Mouse (Mus musculus) stomach, embryonic 16.5 days (tissue): ENCODE results near the gene Galnt17. TPM values are rescaled to one million over a fixed set of nuclear protein-coding genes. Genes with fewer than 3 reads are reported as not detected.

Experiments
- ATAC-seq: fragments of 200-750 bp; cut with Nextera tagmentation; 2 replicates; pipeline ENCODE4 v1.8.0; 2017; ENCODE audit warnings: moderate number of reproducible peaks, moderate TSS enrichment; ENCODE audit not compliant: insufficient read depth, low FRiP score
- H3K27ac ChIP-seq: fragments of 300-500 bp; sonication (generic); 2 replicates; pipeline ENCODE4 v1.5.1; 2014; ENCODE audit warnings: low read length
- H3K27me3 ChIP-seq: fragments of 300-500 bp; sonication (generic); 2 replicates; pipeline ENCODE4 v1.6.1; 2014; ENCODE audit warnings: low read length, control low read depth, mixed read lengths; ENCODE audit not compliant: control insufficient read depth, insufficient read depth
- H3K36me3 ChIP-seq: fragments of 300-500 bp; sonication (generic); 2 replicates; pipeline ENCODE4 v1.6.1; 2014; ENCODE audit warnings: low read length; ENCODE audit not compliant: control insufficient read depth, insufficient read depth
- H3K4me1 ChIP-seq: fragments of 300-500 bp; sonication (generic); 2 replicates; pipeline ENCODE4 v1.6.1; 2014; ENCODE audit warnings: low read length, control low read depth, mixed read lengths; ENCODE audit not compliant: control insufficient read depth, insufficient read depth
- H3K4me2 ChIP-seq: fragments of 300-500 bp; sonication (generic); 2 replicates; pipeline ENCODE4 v1.6.1; 2014; ENCODE audit warnings: low read depth, low read length, mixed read lengths
- H3K4me3 ChIP-seq: fragments of 300-500 bp; sonication (generic); replicated peaks from 2 replicates; pipeline ENCODE4 v1.5.1; 2014; ENCODE audit warnings: mild to moderate bottlenecking, low read length
- H3K9ac ChIP-seq: fragments of 300-500 bp; sonication (generic); 2 replicates; pipeline ENCODE4 v1.6.1; 2014; ENCODE audit warnings: low read length
- H3K9me3 ChIP-seq: fragments of 300-500 bp; sonication (generic); replicated peaks from 2 replicates; pipeline ENCODE4 v1.6.1; 2016; ENCODE audit warnings: low read length, control low read depth; ENCODE audit not compliant: control insufficient read depth
- WGBS: fragments of 180-500 bp; shearing (Covaris S2); extraction: QIAGEN DNeasy Blood & Tissue Kit; methylation state at CpG from one replicate; pipeline ENCODE4 v1.1.7; 2014; 5-methylcytosine and 5-hydroxymethylcytosine counted together
- polyA plus RNA-seq: library from polyadenylated mRNA; unstranded; fragments of >200 nt; fragmentation: Nextera tagmentation; extraction: Ambion mirVana; gene quantifications from 2 replicates; pipeline ENCODE4 v1.2.1, GENCODE M21; 2015

Galnt17 gene
- polyA plus RNA-seq, 1 experiment from 2014 or later, result 1.3 TPM

- Histone ChIP-seq H3K4me2 (no peak overlapping the region), H3K9me3 (no peaks in the 10 kb centered on the region; the same call in 1 of the 2 replicates), H3K27ac (no peak overlapping the region), H3K4me3 (no peak overlapping the region), H3K9ac (no peak overlapping the region), H3K4me1 (no peaks in the 10 kb centered on the region), H3K27me3 (no peaks in the 10 kb centered on the region), H3K36me3 (no peaks in the 10 kb centered on the region)
- ATAC-seq, result no peak
- 88% methylated on average over 2 of the region's 2 CpGs for WGBS
Measured at GRCm38 (mm10) chr5:131040441-131040840, 267.9 kb downstream of the Galnt17 start.

DNA sequence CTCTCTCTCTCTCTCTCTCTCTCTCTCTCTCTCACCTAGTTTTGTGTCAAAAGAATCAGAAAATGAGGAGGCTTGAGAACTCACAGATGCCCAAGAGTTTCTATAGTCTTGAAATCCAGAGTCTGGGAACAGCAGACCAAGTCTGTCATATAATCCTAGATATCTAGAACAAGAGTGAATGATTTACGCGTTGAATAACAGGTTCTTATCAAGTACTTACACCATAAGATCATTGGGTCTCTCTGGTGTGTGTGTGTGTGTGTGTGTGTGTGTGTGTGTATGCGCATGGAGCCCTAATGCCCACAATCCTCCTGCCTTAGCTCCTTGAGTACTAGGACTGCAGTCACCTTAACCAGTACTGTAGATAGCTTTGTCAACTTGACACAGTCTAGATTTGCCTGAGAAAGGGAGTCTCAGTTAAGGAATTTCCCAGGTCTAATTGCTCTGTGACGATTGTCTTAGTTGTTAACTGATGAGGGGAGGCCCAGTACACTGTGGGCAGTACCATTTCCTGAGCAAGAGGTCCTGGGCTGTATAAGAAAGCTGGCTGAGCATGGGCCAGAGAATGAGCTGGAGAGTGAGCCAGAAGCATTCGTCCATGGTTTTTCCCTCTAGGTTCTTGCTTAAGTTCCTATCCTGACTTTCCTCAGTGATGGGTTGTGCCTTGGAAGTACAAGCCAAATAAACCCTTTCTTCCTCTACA, 268.5 kb downstream of the Galnt17 start:
- H3K27me3 ChIP-seq, result no peaks in the 10 kb centered on the region
- no peak overlapping the region for H3K4me2 ChIP-seq
- H3K9ac ChIP-seq, result no peak overlapping the region
- ATAC-seq, result no peak
- no peak overlapping the region for H3K27ac ChIP-seq
- H3K4me1 ChIP-seq, result no peaks in the 10 kb centered on the region
- no peak overlapping the region for H3K4me3 ChIP-seq
- no peaks in the 10 kb centered on the region; the same call in 1 of the 2 replicates for H3K9me3 ChIP-seq
- 72% methylated on average over 5 of the region's 5 CpGs for WGBS
- no peaks in the 10 kb centered on the region for H3K36me3 ChIP-seq

- H3K27me3 ChIP-seq, result no peaks in the 10 kb centered on the region
- H3K4me2 ChIP-seq, result no peak overlapping the region
- H3K4me1 ChIP-seq, result no peaks in the 10 kb centered on the region
- no peak overlapping the region for H3K27ac ChIP-seq
- no peak overlapping the region for H3K4me3 ChIP-seq
- no peaks in the 10 kb centered on the region for H3K9me3 ChIP-seq
- WGBS, result 89% methylated on average over 3 of the region's 3 CpGs
- ATAC-seq, result no peak
- no peak overlapping the region for H3K9ac ChIP-seq
- no peaks in the 10 kb centered on the region for H3K36me3 ChIP-seq
Measured at GRCm38 (mm10) chr5:131024506-131024905, 283.8 kb downstream of the Galnt17 start.

GRCm38 (mm10) chr5:131022396-131022993, 285.8 kb downstream of the Galnt17 start:
- no peaks in the 10 kb centered on the region for H3K9me3 ChIP-seq
- no peak for ATAC-seq
- no peaks in the 10 kb centered on the region for H3K27me3 ChIP-seq
- no peaks in the 10 kb centered on the region for H3K4me1 ChIP-seq
- H3K4me3 ChIP-seq, result no peak overlapping the region
- H3K9ac ChIP-seq, result no peak overlapping the region
- H3K27ac ChIP-seq, result no peak overlapping the region
- WGBS, result 81% methylated on average over 18 of the region's 18 CpGs
- no peaks in the 10 kb centered on the region for H3K36me3 ChIP-seq
- H3K4me2 ChIP-seq, result no peak overlapping the region

DNA sequence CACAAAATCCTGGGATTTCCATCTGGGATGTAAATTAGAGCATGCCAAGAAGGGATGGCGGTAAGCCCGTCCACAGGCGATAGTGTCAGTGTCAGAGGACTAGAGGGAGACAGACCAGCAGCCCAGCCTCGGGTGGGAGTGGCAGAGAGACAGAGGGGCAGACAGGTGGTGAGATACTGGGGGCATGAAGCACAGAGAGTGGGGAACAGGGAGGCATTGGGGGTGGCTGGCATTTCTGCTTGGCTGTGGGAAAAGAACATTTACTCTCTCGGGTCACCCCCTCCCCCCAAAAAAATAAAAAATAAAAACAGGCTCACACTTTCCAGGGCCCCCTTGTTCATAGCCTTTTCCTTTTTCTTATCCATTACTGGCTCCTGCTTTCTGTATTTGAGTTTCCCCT, 287.4 kb downstream of the Galnt17 start:
- no peaks in the 10 kb centered on the region for H3K9me3 ChIP-seq
- H3K4me1 ChIP-seq, result no peaks in the 10 kb centered on the region
- H3K36me3 ChIP-seq, result no peaks in the 10 kb centered on the region
- H3K4me3 ChIP-seq, result no peak overlapping the region
- no peak overlapping the region for H3K9ac ChIP-seq
- no peak for ATAC-seq
- H3K4me2 ChIP-seq, result no peak overlapping the region
- no peaks in the 10 kb centered on the region for H3K27me3 ChIP-seq
- WGBS, result 69% methylated on average over 5 of the region's 5 CpGs
- H3K27ac ChIP-seq, result no peak overlapping the region

DNA sequence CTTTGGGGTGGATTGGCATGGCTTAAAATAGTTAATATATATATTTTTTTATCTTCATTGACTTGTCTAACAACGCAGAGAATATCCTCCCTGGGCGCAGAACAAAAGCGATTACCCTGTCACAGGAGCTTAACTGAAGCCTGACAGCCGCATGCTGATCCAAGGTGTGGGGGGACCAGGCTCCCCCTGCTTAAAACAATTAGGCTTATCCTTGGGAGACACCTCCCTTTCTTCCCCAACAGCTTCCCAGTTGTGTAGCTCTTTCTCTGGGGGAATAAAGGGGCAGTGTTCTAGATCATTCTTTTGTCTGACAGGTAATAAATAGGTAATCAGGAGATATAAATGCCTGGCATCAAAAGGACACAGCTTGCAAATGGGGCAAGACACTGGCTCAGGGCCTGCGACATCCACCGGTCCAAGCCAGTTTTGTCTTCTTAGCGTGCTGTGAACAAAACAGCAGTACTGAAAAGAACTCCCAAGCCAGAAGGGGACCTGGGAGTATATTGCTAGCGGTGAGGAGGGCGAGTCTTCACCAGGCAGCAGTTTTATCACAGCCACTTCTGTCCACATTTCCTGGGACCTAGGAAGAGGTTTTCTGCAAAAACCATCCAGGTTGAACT, 288.8 kb downstream of the Galnt17 start:
- Histone ChIP-seq H3K4me2 (no peak overlapping the region), H3K9me3 (no peaks in the 10 kb centered on the region), H3K9ac (no peak overlapping the region), H3K36me3 (no peaks in the 10 kb centered on the region), H3K27ac (no peak overlapping the region), H3K27me3 (no peaks in the 10 kb centered on the region), H3K4me3 (no peak overlapping the region), H3K4me1 (no peaks in the 10 kb centered on the region)
- no peak for ATAC-seq
- 62% methylated on average over 9 of the region's 9 CpGs for WGBS

DNA sequence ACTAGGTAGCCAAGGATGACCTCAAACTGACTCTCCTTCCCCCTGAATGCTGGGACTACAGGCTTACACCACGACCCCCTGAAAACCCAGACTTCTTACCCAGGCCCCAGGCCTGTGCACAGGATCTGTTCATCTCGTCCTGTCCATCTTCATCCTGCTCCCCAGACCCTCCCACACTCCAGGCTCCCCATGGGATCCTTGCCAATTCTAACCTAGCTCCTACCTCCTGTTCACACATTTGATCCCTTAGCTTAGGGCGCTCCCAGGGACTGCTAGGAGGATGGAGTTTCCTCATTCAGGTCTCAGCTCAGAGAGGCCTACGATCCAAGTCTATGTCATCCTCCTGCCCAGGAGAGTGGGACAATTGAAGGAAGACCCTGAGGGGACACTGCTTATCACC, 292.2 kb downstream of the Galnt17 start:
- Histone ChIP-seq H3K36me3 (no peaks in the 10 kb centered on the region), H3K4me1 (no peaks in the 10 kb centered on the region), H3K4me3 (no peak overlapping the region), H3K4me2 (no peak overlapping the region), H3K27ac (no peak overlapping the region), H3K27me3 (no peaks in the 10 kb centered on the region), H3K9me3 (no peaks in the 10 kb centered on the region), H3K9ac (no peak overlapping the region)
- 89% methylated on average over 4 of the region's 4 CpGs for WGBS
- no peak for ATAC-seq

DNA sequence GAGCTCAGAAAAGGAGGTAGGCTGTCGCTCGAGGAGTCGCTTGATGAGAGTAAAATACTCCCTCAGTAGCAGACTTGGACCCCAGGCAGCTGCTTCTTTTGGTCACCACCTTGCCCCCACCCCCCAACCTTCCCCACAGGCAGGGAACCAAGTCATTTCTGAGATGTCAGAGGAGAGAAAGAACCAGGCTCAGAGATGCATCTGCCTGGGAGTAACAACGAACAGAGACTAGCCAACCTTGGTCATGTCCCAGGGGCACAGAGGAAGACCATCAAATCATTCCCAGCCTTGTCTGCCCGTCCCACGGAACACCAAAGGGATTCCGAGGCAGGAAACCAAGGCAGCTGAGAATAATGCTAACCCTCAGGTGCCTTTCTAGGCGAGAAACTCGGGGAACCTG, 293.0 kb downstream of the Galnt17 start:
- Histone ChIP-seq H3K9ac (no peak overlapping the region), H3K4me2 (no peak overlapping the region), H3K9me3 (no peaks in the 10 kb centered on the region), H3K4me3 (no peak overlapping the region), H3K4me1 (no peaks in the 10 kb centered on the region), H3K27ac (no peak overlapping the region), H3K36me3 (no peaks in the 10 kb centered on the region), H3K27me3 (no peaks in the 10 kb centered on the region)
- no peak for ATAC-seq
- WGBS, result 79% methylated on average over 9 of the region's 9 CpGs

DNA sequence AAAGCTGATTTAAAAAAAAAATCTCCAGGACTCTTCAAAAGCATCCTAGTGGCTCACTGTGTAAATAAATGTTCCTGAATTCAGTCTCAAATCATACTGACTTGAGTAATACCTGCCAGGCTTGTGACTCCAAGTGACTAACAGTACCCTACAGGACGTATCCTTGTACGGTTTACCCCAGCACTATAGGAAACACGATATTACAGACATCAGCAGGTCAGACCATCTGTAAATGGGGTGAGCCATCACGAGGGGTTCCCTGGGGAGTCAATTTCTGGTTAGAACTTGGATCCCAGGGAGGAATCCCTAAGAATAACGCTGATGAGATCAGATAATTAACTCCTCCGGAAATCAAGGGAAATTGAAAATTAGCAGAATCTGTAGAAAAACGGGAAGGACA, 294.5 kb downstream of the Galnt17 start:
- Histone ChIP-seq H3K4me1 (no peaks in the 10 kb centered on the region), H3K4me3 (no peak overlapping the region), H3K9me3 (no peaks in the 10 kb centered on the region), H3K27ac (no peak overlapping the region), H3K9ac (no peak overlapping the region), H3K4me2 (no peak overlapping the region), H3K36me3 (no peaks in the 10 kb centered on the region), H3K27me3 (no peaks in the 10 kb centered on the region)
- 80% methylated on average over 7 of the region's 7 CpGs for WGBS
- no peak for ATAC-seq
